Mouse (Mus musculus) megakaryocyte, adult 5-6 weeks (primary cell): ENCODE results near the gene Ssbp3. TPM values are rescaled to one million over a fixed set of nuclear protein-coding genes. Genes with fewer than 3 reads are reported as not detected.

Source experiments
- ATAC-seq: 2 replicates; pipeline ENCODE4 v1.8.0; 2016; ENCODE audit warnings: mild to moderate bottlenecking, inconsistent platforms; ENCODE audit not compliant: poor library complexity, severe bottlenecking
- total RNA-seq, 2 experiments: library from RNA; stranded (forward) in 1 of 2; stranded (reverse) in 1 of 2; fragments of 153-499, 151-499 nt in 1 of 2; fragments of 221-1000, 200-1000 nt in 1 of 2; gene quantifications; 2 replicates each; pipeline versions ENCODE4 v1.2.3 to v1.2.4; 2015 to 2017

Ssbp3 gene
- total RNA-seq, 2 experiments from 2014 or later = 21.6 to 26.2 TPM

GRCm38 (mm10) chr4:106983908-106984515, 73.5 kb downstream of the Ssbp3 start:
- no peak for ATAC-seq

DNA sequence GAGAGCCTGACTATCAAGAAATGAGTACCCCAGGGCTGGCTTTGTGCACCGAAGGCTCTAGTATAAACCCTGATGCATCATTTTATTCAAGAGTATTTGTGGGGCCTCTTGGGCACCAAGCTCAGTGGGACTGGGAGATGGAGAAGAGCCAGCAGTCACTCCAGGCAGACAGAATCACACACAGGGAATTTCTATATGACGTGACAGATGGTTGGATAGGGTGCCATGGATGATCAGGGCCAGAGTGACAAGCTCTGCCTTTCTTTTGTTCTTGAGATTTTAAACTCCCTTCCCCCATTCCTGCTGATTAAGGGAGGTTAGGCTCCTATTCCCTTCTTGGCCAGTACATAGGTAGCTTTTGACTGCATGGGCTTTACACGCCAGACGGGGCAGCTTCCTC, 74.8 kb downstream of the Ssbp3 start:
- ATAC-seq = no peak

- ATAC-seq = no peak
These were observed 75.7 kb downstream of the Ssbp3 start for GRCm38 (mm10) chr4:106985899-106986832.

GRCm38 (mm10) chr4:106987725-106988364, 77.3 kb downstream of the Ssbp3 start:
- peak; percentile 91 for ATAC-seq

DNA sequence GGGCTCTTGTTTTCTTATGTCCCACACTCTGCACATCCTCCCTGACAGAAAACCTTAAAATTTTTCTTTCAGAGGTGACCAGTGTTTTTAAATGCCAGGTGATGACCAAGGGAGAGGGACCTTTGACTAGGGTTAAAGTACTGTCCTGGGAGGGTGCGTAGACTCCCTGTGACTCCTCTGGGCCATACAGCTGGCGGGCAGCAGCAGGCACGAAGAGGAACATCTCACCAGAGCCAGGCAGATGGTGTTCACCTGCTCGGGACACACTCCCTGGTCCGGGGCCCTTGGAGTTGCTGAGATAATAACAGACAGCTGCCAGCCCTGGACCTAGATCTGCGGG, 78.4 kb downstream of the Ssbp3 start:
- ATAC-seq = no peak

DNA sequence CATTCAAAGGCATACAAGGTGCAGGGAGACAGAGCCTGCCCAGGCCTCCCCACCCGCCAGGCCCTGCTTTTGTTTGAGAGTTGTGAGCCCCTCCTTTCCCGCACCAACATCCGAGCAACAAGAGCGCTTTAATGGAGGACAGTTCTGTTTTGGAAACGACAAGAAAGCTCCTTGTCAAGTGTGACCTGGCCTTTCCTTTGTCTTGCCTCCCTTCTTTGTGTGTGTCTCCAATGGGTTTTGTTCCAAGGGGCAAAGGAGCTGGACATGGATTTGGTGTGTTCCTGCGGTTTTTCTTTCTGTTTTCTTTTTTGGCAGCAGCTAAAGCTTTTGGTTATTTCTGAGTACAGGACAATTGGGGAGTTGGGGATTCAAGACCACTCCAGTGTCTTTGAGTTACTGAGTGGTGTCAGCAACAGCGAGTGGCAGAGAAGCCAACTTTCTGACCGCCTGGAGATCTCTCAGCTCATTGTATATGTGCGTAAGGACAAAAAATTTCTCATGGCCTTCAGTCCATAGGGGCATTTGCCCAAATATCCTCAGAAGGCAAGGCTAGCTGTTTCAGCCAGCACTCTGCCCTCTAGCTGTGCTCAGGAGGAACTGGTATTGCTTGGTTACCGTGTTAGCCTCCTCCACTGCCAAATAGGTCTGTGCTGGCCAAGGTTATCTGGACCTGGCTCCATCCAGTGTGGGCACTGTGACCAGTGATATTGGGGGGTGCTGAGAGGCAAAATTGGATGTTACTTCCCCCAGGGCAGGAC, 78.9 kb downstream of the Ssbp3 start:
- ATAC-seq = no peak

- ATAC-seq = no peak
These were observed 82.6 kb downstream of the Ssbp3 start for GRCm38 (mm10) chr4:106993053-106993452.

DNA sequence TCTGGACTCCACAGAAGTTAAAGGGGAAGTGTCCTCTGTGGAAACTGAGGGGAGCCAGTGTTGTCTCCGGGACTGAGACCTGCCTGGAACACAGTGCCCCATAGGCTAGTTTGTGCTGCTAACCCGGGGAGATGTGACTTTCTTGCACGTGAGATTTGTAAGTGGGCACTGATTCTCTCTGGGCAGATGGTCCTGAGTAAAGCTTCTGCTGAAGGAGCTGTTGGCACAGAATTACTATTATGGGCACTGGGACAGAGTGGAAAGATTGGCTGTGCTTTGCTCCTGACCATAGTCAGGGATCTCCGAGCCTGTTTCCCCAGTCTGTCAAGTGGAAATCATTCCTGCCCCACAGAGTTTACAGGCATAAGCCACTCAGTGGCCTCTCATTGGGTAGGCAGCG, 83.8 kb downstream of the Ssbp3 start:
- no peak for ATAC-seq

- no peak for ATAC-seq
These were observed 84.6 kb downstream of the Ssbp3 start for GRCm38 (mm10) chr4:106995069-106995468.

DNA sequence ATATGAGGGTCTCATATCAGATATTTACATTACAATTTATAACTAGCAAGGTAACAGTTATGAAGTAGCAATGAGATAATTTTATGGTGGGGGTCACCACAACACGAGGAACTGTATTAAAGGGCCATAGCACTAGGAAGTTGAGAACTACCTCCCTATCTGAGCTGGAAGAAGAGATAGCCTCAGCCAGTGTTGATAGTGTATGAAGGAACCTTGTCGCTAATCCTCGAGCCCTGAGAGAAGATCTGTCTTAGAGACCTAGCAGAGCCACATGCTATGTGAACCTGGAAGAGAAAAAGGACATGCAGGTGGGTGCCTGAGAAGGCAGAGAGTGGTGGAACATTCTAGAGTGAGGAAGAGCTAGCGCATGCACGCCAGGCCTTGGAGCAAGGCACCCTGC, 85.0 kb downstream of the Ssbp3 start:
- no peak for ATAC-seq

- no peak for ATAC-seq
These were observed 86.0 kb downstream of the Ssbp3 start for GRCm38 (mm10) chr4:106996305-106997076.

- no peak for ATAC-seq
These were observed 90.8 kb downstream of the Ssbp3 start for GRCm38 (mm10) chr4:107001259-107001810.

DNA sequence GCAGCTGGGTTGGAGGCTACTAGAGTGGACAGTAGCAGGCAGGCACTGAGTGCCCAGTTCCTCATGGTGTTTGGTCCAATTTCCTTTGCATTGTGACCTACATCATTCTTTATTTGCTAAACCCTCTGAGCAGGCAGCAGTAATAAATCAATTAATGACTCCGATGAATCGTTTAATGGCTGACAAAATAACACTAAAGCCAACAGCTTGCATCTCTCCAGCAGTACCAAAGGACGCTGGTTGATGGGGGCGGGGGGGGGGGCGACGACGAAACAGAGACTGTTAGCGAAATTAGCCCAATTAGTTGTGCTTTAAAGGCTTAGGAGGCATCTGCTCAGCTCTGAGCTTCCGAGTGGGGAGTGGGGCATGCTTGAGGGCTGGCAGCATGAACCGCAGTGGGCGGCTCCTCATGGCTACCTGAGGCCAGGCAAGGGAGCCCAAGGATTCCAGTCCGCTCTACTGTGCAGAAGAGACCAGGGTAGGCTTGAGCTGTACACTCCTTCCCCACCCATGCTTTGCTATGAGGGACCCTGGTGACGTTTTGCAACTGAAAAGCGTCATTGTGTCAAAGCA, 91.5 kb downstream of the Ssbp3 start:
- no peak for ATAC-seq

- no peak for ATAC-seq
These were observed 92.1 kb downstream of the Ssbp3 start for GRCm38 (mm10) chr4:107002517-107003165.

DNA sequence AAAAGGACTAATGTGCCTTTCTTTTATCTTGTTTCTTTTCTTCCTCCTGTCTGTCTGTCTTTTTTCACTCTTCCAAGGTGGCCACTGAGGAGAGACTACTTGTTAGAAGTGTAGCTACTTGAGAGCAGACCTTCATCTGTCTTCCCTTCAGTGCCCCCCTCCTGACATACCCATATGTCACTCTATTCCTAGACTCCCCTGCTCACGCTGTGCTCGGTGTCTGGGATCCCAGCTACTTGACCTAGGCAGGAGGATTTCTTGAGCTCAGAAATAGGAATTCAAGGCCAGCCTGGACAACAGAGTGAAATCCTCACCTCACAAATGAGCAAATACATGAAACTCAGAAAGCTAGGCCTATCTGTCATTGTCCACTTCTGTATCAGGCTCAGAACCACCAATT, 92.7 kb downstream of the Ssbp3 start:
- no peak for ATAC-seq

DNA sequence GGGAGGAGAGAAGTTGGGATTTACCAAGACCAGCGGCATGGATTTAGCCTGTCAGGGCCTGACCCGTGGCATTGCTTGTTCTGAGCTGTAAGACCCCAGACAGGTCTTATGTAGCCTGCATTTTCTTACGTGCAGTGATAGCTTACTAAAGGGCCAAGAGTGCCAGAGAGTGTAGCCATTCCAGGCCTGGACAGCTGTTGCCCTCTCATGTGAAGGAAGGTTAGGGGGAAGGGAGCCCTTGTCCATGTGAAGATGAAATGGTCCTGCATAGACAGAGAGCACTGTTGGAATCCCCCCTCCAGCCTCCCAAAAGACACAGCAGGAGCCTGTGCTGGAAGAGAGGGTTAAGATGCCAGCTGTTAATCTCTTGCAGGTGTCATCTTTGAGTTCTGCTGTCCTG, 93.3 kb downstream of the Ssbp3 start:
- no peak for ATAC-seq

- ATAC-seq = no peak
These were observed 93.8 kb downstream of the Ssbp3 start for GRCm38 (mm10) chr4:107004346-107004745.

DNA sequence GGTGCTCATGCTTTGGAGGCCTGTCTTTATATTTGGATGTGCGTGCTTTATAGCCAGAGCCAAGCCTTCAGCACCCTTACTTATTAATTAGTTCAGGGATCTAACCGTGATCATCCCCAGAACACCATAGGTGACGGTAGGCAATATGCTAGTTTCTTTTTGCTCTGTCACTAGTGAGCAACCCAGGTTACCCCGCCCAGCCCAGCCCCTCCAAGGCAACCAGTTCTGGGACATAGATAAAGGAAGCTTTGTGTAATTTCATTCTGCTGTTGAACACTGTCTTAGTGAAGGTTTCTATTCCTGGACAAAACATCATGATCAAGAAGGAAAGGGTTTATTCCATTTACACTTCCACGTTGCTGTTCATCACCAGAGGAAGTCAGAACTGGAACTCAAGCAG, 94.7 kb downstream of the Ssbp3 start:
- no peak for ATAC-seq

DNA sequence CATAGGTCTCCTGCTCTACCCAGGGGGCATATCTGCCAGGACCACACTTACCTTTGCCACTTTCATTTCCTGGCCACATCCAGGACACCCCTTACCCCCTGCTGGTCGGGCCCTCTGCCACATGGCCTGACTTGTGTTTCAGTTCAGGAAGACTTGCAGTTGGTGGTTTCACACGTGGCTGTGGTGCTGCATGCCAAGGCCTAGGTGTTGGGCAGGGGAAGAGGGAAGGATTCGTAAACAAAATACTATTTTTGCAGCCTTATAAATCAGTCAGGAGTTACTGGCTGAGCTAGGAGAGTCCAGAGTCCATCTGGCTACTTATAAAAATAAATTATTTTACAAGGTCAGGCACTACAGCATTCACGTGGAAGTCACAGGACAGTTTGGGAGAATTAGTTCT, 95.7 kb downstream of the Ssbp3 start:
- ATAC-seq = peak; percentile 49
